ENCODE assay signal across 8 mouse cellular contexts in the genomic region with DNA sequence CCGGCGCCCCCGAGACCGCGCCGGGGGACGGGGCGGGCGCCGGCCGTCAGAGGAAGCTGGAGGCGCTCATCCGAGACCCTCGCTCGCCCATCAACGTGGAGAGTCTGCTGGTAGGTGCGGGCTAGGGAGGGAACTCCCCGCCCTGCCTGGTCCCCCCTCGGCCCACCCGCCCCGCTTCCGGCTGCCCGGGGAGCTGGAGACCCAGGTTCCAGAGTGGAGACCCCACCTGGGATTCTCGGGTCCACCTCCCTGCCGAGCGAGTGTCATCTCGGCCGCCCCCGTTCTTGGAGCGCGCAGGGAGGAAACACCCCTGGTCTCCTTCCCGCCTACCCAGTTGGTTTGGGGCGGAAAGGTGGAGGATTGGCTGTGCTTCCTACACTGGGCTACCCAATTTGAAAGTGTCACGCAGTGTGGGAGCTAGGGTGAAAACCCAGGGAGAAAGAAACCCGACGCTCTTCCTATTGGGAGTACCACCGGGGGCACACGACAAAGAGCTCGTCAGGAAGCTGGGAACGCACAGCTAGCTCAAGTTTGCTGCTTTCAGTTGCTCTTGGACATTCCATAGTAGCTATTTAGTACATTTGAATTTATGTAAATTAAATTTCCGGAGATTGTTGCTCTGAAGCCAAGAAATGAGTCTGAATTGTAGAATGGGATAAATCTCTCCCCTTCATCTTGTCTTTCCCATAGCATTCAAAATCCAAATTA. TPM values are rescaled to one million over a fixed set of nuclear protein-coding genes. Genes with fewer than 3 reads are reported as not detected.
DNase-seq lines count a peak whose midpoint lies in the region; ATAC-seq lines count a peak whose summit lies in the region.

No protein-coding gene starts in this region.

- peak overlapping the region; percentile 84 for H3K4me2 ChIP-seq in liver, embryonic 12.5 days
- H3K4me2 ChIP-seq in neural tube, embryonic 11.5 days (ENCODE audit: low read depth): peak overlapping the region; percentile 86

- peaks cover 46% of the 10 kb centered on the region for H3K4me1 ChIP-seq in forebrain, embryonic 10.5 days
- peaks cover 54% of the 10 kb centered on the region for H3K4me1 ChIP-seq in liver, embryonic 12.5 days
- 0 out of 2 replicates have a peak, but pooled peaks cover 2% of the 10 kb centered on the region for H3K4me1 ChIP-seq in neural tube, embryonic 11.5 days (ENCODE audit: control insufficient read depth, insufficient read depth, low read length)

- H3K36me3 ChIP-seq in forebrain, embryonic 10.5 days (replicated peaks): no peaks in the 10 kb centered on the region
- no peaks in the 10 kb centered on the region for H3K36me3 ChIP-seq in liver, embryonic 12.5 days
- H3K36me3 ChIP-seq in neural tube, embryonic 11.5 days (ENCODE audit: control insufficient read depth, insufficient read depth, low read length): no peaks in the 10 kb centered on the region

- ATAC-seq in liver, embryonic 12.5 days: peak; percentile 49
- ATAC-seq in neural tube, embryonic 11.5 days (ENCODE audit: insufficient read depth, low FRiP score, low TSS enrichment): peak; percentile 71

- H3K9me3 ChIP-seq in forebrain, embryonic 10.5 days: no peaks in the 10 kb centered on the region
- H3K9me3 ChIP-seq in liver, embryonic 12.5 days (replicated peaks): no peaks in the 10 kb centered on the region
- no peaks in the 10 kb centered on the region for H3K9me3 ChIP-seq in neural tube, embryonic 11.5 days (ENCODE audit: control insufficient read depth, low read length)

- peak; percentile 40 for DNase-seq in spleen, adult 12 weeks (ENCODE audit: low spot score)
- DNase-seq in spleen, adult 18-20 months: no peak
- DNase-seq in c-Kit-negative CD71-positive TER-119-positive erythroid progenitor cells, embryonic 14.5 days (ENCODE audit: low read depth, low spot score): peak; percentile 46
- peak; percentile 61 for DNase-seq in forebrain, embryonic 10.5 days (ENCODE audit: extremely low spot score, low spot score)
- peak; percentile 56 to 61 for DNase-seq in heart, postnatal 14 days
- peak; percentile 54 for DNase-seq in neural tube, embryonic 11.5 days (ENCODE audit: low spot score)
- peak; percentile 69 for DNase-seq in thymus, postnatal 4 days

- under 1% methylated on average over 41 of the region's 41 CpGs for WGBS in forebrain, embryonic 10.5 days
- WGBS in liver, embryonic 12.5 days (ENCODE audit: insufficient replicate concordance): under 1% methylated on average over 25 of the region's 41 CpGs
- WGBS in neural tube, embryonic 11.5 days: 0% methylated on average over 37 of the region's 41 CpGs

- no peaks in the 10 kb centered on the region for H3K27me3 ChIP-seq in forebrain, embryonic 10.5 days (ENCODE audit: poor library complexity, severe bottlenecking)
- H3K27me3 ChIP-seq in liver, embryonic 12.5 days (replicated peaks): no peaks in the 10 kb centered on the region
- H3K27me3 ChIP-seq in neural tube, embryonic 11.5 days (ENCODE audit: control insufficient read depth, insufficient read depth, low read length): no peaks in the 10 kb centered on the region

- H3K4me3 ChIP-seq in forebrain, embryonic 10.5 days: peak overlapping the region; percentile 81
- peak overlapping the region; percentile 96 for H3K4me3 ChIP-seq in liver, embryonic 12.5 days
- H3K4me3 ChIP-seq in neural tube, embryonic 11.5 days (ENCODE audit: low read depth, low read length): peak overlapping the region; percentile 87

- intact Hi-C loops in heart, postnatal 14 days (cut with DNase I): loop anchor here (1.0 to 5.0 kb wide), 2 partner anchors 47 to 59 kb away; no protein-coding TSS in a partner anchor

- H3K9ac ChIP-seq in liver, embryonic 12.5 days: peak overlapping the region; percentile 98
- peak overlapping the region; percentile 91 for H3K9ac ChIP-seq in neural tube, embryonic 11.5 days (ENCODE audit: low read length)

- peak overlapping the region; percentile 98 for H3K27ac ChIP-seq in forebrain, embryonic 10.5 days
- peak overlapping the region; percentile 93 for H3K27ac ChIP-seq in liver, embryonic 12.5 days
- H3K27ac ChIP-seq in neural tube, embryonic 11.5 days (ENCODE audit: low read depth, low read length): peak overlapping the region; percentile 91

RNA-seq across cellular contexts. Expression of gene Rock2, which starts 0.7 kb away (rescaled TPM):
- polyA plus RNA-seq in forebrain, embryonic 10.5 days (2016; fragmentation: Nextera tagmentation; extraction: Ambion mirVana): 10.5 and 11.5 TPM in 2 replicates
- total RNA-seq in heart, postnatal 14 days (2021): 10 to 100 TPM; 83.6 to 87.4 TPM
- polyA plus RNA-seq in liver, embryonic 12.5 days (2016; fragmentation: Nextera tagmentation; extraction: Ambion mirVana): 14.3 and 14.4 TPM in 2 replicates
- polyA plus RNA-seq in neural tube, embryonic 11.5 days (2014; fragmentation: Nextera tagmentation; extraction: Ambion mirVana): 14.8 and 15.0 TPM in 2 replicates

Comparison
In these comparisons a context has a peak if more than half of its experiments do, and no peak if none do; other contexts are left out.
1. DNase-seq: peak in spleen, adult 12 weeks (single experiment), c-Kit-negative CD71-positive TER-119-positive erythroid progenitor cells, embryonic 14.5 days (single experiment), forebrain, embryonic 10.5 days (single experiment), heart, postnatal 14 days (2 of 2), neural tube, embryonic 11.5 days (single experiment) and thymus, postnatal 4 days (single experiment); none in spleen, adult 18-20 months (0 of 2).
2. Peak in every context shown above with its lines, with median percentiles within 50 percentile points of each other: H3K27ac ChIP-seq and H3K4me3 ChIP-seq.